ENCODE assay signal across 8 mouse cellular contexts in genomic region chr8:104570436-104571343, GRCm38 (mm10). TPM values are rescaled to one million over a fixed set of nuclear protein-coding genes. Genes with fewer than 3 reads are reported as not detected.
DNase-seq lines count a peak whose midpoint lies in the region; ATAC-seq lines count a peak whose summit lies in the region.

No protein-coding gene starts in this region.

- peak overlapping the region; percentile 26 for H3K4me3 ChIP-seq in embryonic facial prominence, embryonic 11.5 days (ENCODE audit: low read depth, low read length)
- H3K4me3 ChIP-seq in limb, embryonic 12.5 days (replicated peaks): peak overlapping the region; percentile 38
- H3K4me3 ChIP-seq in midbrain, embryonic 14.5 days (replicated peaks; ENCODE audit: low read depth, low read length): peak overlapping the region; percentile 30

- no peaks in the 10 kb centered on the region for H3K9me3 ChIP-seq in embryonic facial prominence, embryonic 11.5 days (replicated peaks; ENCODE audit: control insufficient read depth, low read length)
- no peaks in the 10 kb centered on the region for H3K9me3 ChIP-seq in limb, embryonic 12.5 days
- H3K9me3 ChIP-seq in midbrain, embryonic 14.5 days (ENCODE audit: control insufficient read depth, low read length): no peaks in the 10 kb centered on the region

- no peak overlapping the region for H3K27ac ChIP-seq in embryonic facial prominence, embryonic 11.5 days (replicated peaks; ENCODE audit: low read depth, low read length)
- H3K27ac ChIP-seq in limb, embryonic 12.5 days: no peak overlapping the region
- no peak overlapping the region for H3K27ac ChIP-seq in midbrain, embryonic 14.5 days (replicated peaks; ENCODE audit: low read depth, low read length)

- peak; percentile 86 for DNase-seq in 3T3-L1 (ENCODE audit: low read depth, low spot score)
- DNase-seq in adrenal gland, postnatal 25 days: peak; percentile 85
- peak; percentile 92 for DNase-seq in embryonic facial prominence, embryonic 11.5 days (ENCODE audit: low spot score)
- peak; percentile 88 to 93 for DNase-seq in heart, adult 18-20 months
- peak; percentile 88 for DNase-seq in kidney, adult 18-20 months
- DNase-seq in midbrain, embryonic 14.5 days: peak; percentile 92
- DNase-seq in spleen, adult 12 weeks (ENCODE audit: low spot score): peak; percentile 75

- H3K9ac ChIP-seq in embryonic facial prominence, embryonic 11.5 days (replicated peaks; ENCODE audit: low read length): peak overlapping the region; percentile 42
- H3K9ac ChIP-seq in limb, embryonic 12.5 days (replicated peaks): 0 out of 2 replicates have a peak overlapping the region, but pooled peaks have one; percentile 45
- H3K9ac ChIP-seq in midbrain, embryonic 14.5 days (replicated peaks; ENCODE audit: low read length): peak overlapping the region; percentile 34; the same call in 1 of the 2 replicates

- peak overlapping the region; percentile 57 for H3K4me2 ChIP-seq in embryonic facial prominence, embryonic 11.5 days (ENCODE audit: low read depth, low read length)
- H3K4me2 ChIP-seq in limb, embryonic 12.5 days: peak overlapping the region; percentile 74
- H3K4me2 ChIP-seq in midbrain, embryonic 14.5 days (ENCODE audit: low read length): peak overlapping the region; percentile 67

- ATAC-seq in embryonic facial prominence, embryonic 11.5 days (replicated peaks; ENCODE audit: insufficient number of reproducible peaks, low FRiP score, low TSS enrichment, low read depth): peak; percentile 73; the same call in 1 of the 2 replicates
- no peak; the same call in 1 of the 2 replicates for ATAC-seq in limb, embryonic 12.5 days (ENCODE audit: insufficient number of reproducible peaks, insufficient read depth, low FRiP score, low TSS enrichment, low read depth)
- ATAC-seq in midbrain, embryonic 14.5 days (ENCODE audit: low FRiP score, low TSS enrichment): no peak; the same call in 1 of the 2 replicates

- H3K36me3 ChIP-seq in embryonic facial prominence, embryonic 11.5 days (replicated peaks; ENCODE audit: control insufficient read depth, insufficient read depth, low read depth, low read length): no peaks in the 10 kb centered on the region
- H3K36me3 ChIP-seq in limb, embryonic 12.5 days: no peaks in the 10 kb centered on the region
- H3K36me3 ChIP-seq in midbrain, embryonic 14.5 days (ENCODE audit: control insufficient read depth, insufficient read depth, low read length): no peaks in the 10 kb centered on the region

- no peaks in the 10 kb centered on the region for H3K4me1 ChIP-seq in embryonic facial prominence, embryonic 11.5 days (ENCODE audit: control insufficient read depth, insufficient read depth, low read length)
- H3K4me1 ChIP-seq in limb, embryonic 12.5 days (replicated peaks): 0 out of 2 replicates have a peak, but pooled peaks cover 3% of the 10 kb centered on the region
- H3K4me1 ChIP-seq in midbrain, embryonic 14.5 days (ENCODE audit: control insufficient read depth, insufficient read depth, low read length): peaks cover 5% of the 10 kb centered on the region; the same call in 1 of the 2 replicates

- 5% methylated on average over 26 of the region's 26 CpGs for WGBS in embryonic facial prominence, embryonic 11.5 days
- 8% methylated on average over 26 of the region's 26 CpGs for WGBS in limb, embryonic 12.5 days
- WGBS in midbrain, embryonic 14.5 days: 9% methylated on average over 26 of the region's 26 CpGs

- H3K27me3 ChIP-seq in embryonic facial prominence, embryonic 11.5 days (ENCODE audit: control insufficient read depth, insufficient read depth, low read length): no peaks in the 10 kb centered on the region
- H3K27me3 ChIP-seq in limb, embryonic 12.5 days: peaks cover 3% of the 10 kb centered on the region; the same call in 1 of the 2 replicates
- H3K27me3 ChIP-seq in midbrain, embryonic 14.5 days (ENCODE audit: control insufficient read depth, insufficient read depth, low read length): no peaks in the 10 kb centered on the region

RNA-seq across cellular contexts. Expression of gene Pdp2, which starts 20.6 kb away (rescaled TPM):
- 31.0 and 32.4 TPM in 2 replicates for total RNA-seq in adrenal gland, postnatal 25 days (2021)
- polyA plus RNA-seq in embryonic facial prominence, embryonic 11.5 days (2014; fragmentation: Nextera tagmentation; extraction: Ambion mirVana): 14.1 and 15.6 TPM in 2 replicates
- 10 to 100 TPM; 18.1 to 22.5 TPM for total RNA-seq in heart, adult 18-20 months (2021)
- polyA plus RNA-seq in limb, embryonic 12.5 days (2016; fragmentation: Nextera tagmentation; extraction: Ambion mirVana): 13.3 and 14.7 TPM in 2 replicates
- polyA plus RNA-seq in midbrain, embryonic 14.5 days (2014; fragmentation: Nextera tagmentation; extraction: Ambion mirVana): 17.2 and 18.2 TPM in 2 replicates

RNA-seq across cellular contexts. Expression of gene Car7, which starts 36.2 kb away (rescaled TPM):
- total RNA-seq in adrenal gland, postnatal 25 days (2021): 2.3 and 2.6 TPM in 2 replicates
- 0.64 and 1.5 TPM in 2 replicates for polyA plus RNA-seq in embryonic facial prominence, embryonic 11.5 days (2014; fragmentation: Nextera tagmentation; extraction: Ambion mirVana)
- total RNA-seq in heart, adult 18-20 months (2021): 1 to 10 TPM; 1.5 to 2.7 TPM
- 0.76 and 1.5 TPM in 2 replicates for polyA plus RNA-seq in limb, embryonic 12.5 days (2016; fragmentation: Nextera tagmentation; extraction: Ambion mirVana)
- 2.7 and 3.6 TPM in 2 replicates for polyA plus RNA-seq in midbrain, embryonic 14.5 days (2014; fragmentation: Nextera tagmentation; extraction: Ambion mirVana)

RNA-seq across cellular contexts. Expression of gene Nae1, which starts 36.3 kb away (rescaled TPM):
- total RNA-seq in adrenal gland, postnatal 25 days (2021): 39.4 and 43.1 TPM in 2 replicates
- polyA plus RNA-seq in embryonic facial prominence, embryonic 11.5 days (2014; fragmentation: Nextera tagmentation; extraction: Ambion mirVana): 133 and 163 TPM in 2 replicates
- 10 to 100 TPM; 26.8 to 34.9 TPM for total RNA-seq in heart, adult 18-20 months (2021)
- polyA plus RNA-seq in limb, embryonic 12.5 days (2016; fragmentation: Nextera tagmentation; extraction: Ambion mirVana): 135 and 138 TPM in 2 replicates
- 113 and 122 TPM in 2 replicates for polyA plus RNA-seq in midbrain, embryonic 14.5 days (2014; fragmentation: Nextera tagmentation; extraction: Ambion mirVana)

RNA-seq across cellular contexts. Expression of gene Cdh16, which starts 53.5 kb away (rescaled TPM):
- not detected in 2 replicates for total RNA-seq in adrenal gland, postnatal 25 days (2021)
- polyA plus RNA-seq in embryonic facial prominence, embryonic 11.5 days (2014; fragmentation: Nextera tagmentation; extraction: Ambion mirVana): not detected in 2 replicates
- total RNA-seq in heart, adult 18-20 months (2021): 1 to 10 TPM; 3.9 to 5.2 TPM
- not detected in 2 replicates for polyA plus RNA-seq in limb, embryonic 12.5 days (2016; fragmentation: Nextera tagmentation; extraction: Ambion mirVana)
- polyA plus RNA-seq in midbrain, embryonic 14.5 days (2014; fragmentation: Nextera tagmentation; extraction: Ambion mirVana): not detected in 2 replicates
